Mouse (Mus musculus): ENCODE measurements around the gene Vmn1r223. TPM values are rescaled to one million over a fixed set of nuclear protein-coding genes. Genes with fewer than 3 reads are reported as not detected.

Gene Vmn1r223
- polyA plus RNA-seq, 1 experiment, result not detected

GRCm38 (mm10) chr13:23299276-23299998 is 52.5 kb downstream of the Vmn1r223 start:
- Histone ChIP-seq H3K4me1 (ENCODE audit: control insufficient read depth, insufficient read depth, low read length) (no peaks in the 10 kb centered on the region), H3K27ac (ENCODE audit: insufficient read depth, low read length) (no peak overlapping the region), H3K27me3 (ENCODE audit: control insufficient read depth, insufficient read depth, low read length) (no peaks in the 10 kb centered on the region; the same call in 1 of the 2 replicates), H3K4me3 (replicated peaks; ENCODE audit: insufficient read depth, low read depth, low read length) (peak overlapping the region; percentile 30)
- WGBS, result 2% methylated on average over 22 of the region's 22 CpGs
- no peak for TF ChIP-seq CTCF (IDR thresholded peaks at IDR 0.05; ENCODE audit: borderline replicate concordance, insufficient read depth, low read depth, low read length)
- no peak for TF ChIP-seq POLR2A (IDR thresholded peaks at IDR 0.05; ENCODE audit: borderline replicate concordance, insufficient read depth, low read length)
- DNase-seq, result no peak

DNA sequence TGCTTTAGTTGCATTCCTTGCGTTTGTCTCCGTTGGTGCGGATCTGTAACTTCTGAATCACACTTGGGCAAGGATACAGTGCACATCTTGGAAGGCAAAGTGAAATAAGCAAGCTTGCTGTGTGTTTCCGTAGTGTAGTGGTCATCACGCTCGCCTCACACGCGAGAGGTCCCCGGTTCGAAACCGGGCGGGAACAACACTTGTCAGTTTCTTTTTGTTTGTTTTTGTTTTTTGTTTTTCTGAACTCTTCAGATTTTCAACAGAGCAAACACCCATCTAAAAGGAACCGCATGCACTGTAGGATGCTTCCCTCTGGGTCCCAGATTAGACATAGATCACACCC is 53.0 kb downstream of the Vmn1r223 start:
- H3K27me3 ChIP-seq (ENCODE audit: control insufficient read depth, insufficient read depth, low read length), result no peaks in the 10 kb centered on the region; the same call in 1 of the 2 replicates
- TF ChIP-seq CTCF (IDR thresholded peaks at IDR 0.05; ENCODE audit: borderline replicate concordance, insufficient read depth, low read depth, low read length) (no peak), POLR2A (IDR thresholded peaks at IDR 0.05; ENCODE audit: borderline replicate concordance, insufficient read depth, low read length) (no peak)
- H3K4me1 ChIP-seq (ENCODE audit: control insufficient read depth, insufficient read depth, low read length), result no peaks in the 10 kb centered on the region
- H3K27ac ChIP-seq (ENCODE audit: insufficient read depth, low read length), result no peak overlapping the region
- 6% methylated on average over 13 of the region's 13 CpGs for WGBS
- H3K4me3 ChIP-seq (replicated peaks; ENCODE audit: insufficient read depth, low read depth, low read length), result no peak overlapping the region
- peak; percentile 15 to 36 for DNase-seq

Other genes starting within 250 kb of the Vmn1r223 start
- not detected in 2 replicates for gene Vmn1r213, start 239.5 kb upstream of the Vmn1r223 start, polyA plus RNA-seq (2012; rRNA removed)
- not detected in 2 replicates for gene Vmn1r214, start 216.7 kb upstream of the Vmn1r223 start, polyA plus RNA-seq (2012; rRNA removed)
- not detected in 2 replicates for gene Vmn1r215, start 179.1 kb upstream of the Vmn1r223 start, polyA plus RNA-seq (2012; rRNA removed)
- gene Vmn1r217, start 128.9 kb upstream of the Vmn1r223 start, polyA plus RNA-seq (2012; rRNA removed), result not detected in 2 replicates
- gene Vmn1r218, start 114.0 kb upstream of the Vmn1r223 start, polyA plus RNA-seq (2012; rRNA removed), result not detected in 2 replicates
- gene Vmn1r219, start 87.8 kb upstream of the Vmn1r223 start, polyA plus RNA-seq (2012; rRNA removed), result not detected in 2 replicates
- not detected in 2 replicates for gene Vmn1r220, start 59.2 kb upstream of the Vmn1r223 start, polyA plus RNA-seq (2012; rRNA removed)
- gene Vmn1r221, start 33.0 kb upstream of the Vmn1r223 start, polyA plus RNA-seq (2012; rRNA removed), result not detected in 2 replicates
- not detected in 2 replicates for gene Vmn1r222, start 11.2 kb upstream of the Vmn1r223 start, polyA plus RNA-seq (2012; rRNA removed)
- gene Zfp322a, start 122.1 kb downstream of the Vmn1r223 start, polyA plus RNA-seq (2012; rRNA removed), result 14.6 and 16.0 TPM in 2 replicates
- gene Abt1, start 176.7 kb downstream of the Vmn1r223 start, polyA plus RNA-seq (2012; rRNA removed), result 9.8 and 10.7 TPM in 2 replicates
- gene Btn1a1, start 218.8 kb downstream of the Vmn1r223 start, polyA plus RNA-seq (2012; rRNA removed), result 0.21 and 0.32 TPM in 2 replicates
- 0.20 and 0.21 TPM in 2 replicates for gene Btn2a2, start 241.7 kb downstream of the Vmn1r223 start, polyA plus RNA-seq (2012; rRNA removed)

All from cerebellum, adult 2 months (tissue).